Mouse (Mus musculus): ENCODE results near the gene Imp3. TPM values are rescaled to one million over a fixed set of nuclear protein-coding genes. Genes with fewer than 3 reads are reported as not detected.

Imp3 gene
- polyA plus RNA-seq, 1 experiment from 2014 or later = 76.8 TPM

- Histone ChIP-seq H3K9ac (replicated peaks; ENCODE audit: low read depth, low read length) (no peak overlapping the region), H3K4me3 (ENCODE audit: low read depth, low read length) (no peak overlapping the region), H3K9me3 (ENCODE audit: control insufficient read depth, low read depth, low read length) (no peaks in the 10 kb centered on the region), H3K4me1 (ENCODE audit: control insufficient read depth, insufficient read depth, low read length) (no peaks in the 10 kb centered on the region), H3K36me3 (ENCODE audit: control insufficient read depth, insufficient read depth, low read length) (peaks cover 20% of the 10 kb centered on the region), H3K27me3 (ENCODE audit: control insufficient read depth, insufficient read depth, low read length) (no peaks in the 10 kb centered on the region), H3K4me2 (replicated peaks; ENCODE audit: low read depth, low read length) (no peak overlapping the region), H3K27ac (ENCODE audit: low read length) (no peak overlapping the region)
- 79% methylated on average over 9 of the region's 9 CpGs for WGBS
- no peak for ATAC-seq (ENCODE audit: insufficient number of reproducible peaks, insufficient read depth, low FRiP score, low read depth)
Measured at GRCm38 (mm10) chr9:56913991-56914390, 23.3 kb upstream of the Imp3 start.

DNA sequence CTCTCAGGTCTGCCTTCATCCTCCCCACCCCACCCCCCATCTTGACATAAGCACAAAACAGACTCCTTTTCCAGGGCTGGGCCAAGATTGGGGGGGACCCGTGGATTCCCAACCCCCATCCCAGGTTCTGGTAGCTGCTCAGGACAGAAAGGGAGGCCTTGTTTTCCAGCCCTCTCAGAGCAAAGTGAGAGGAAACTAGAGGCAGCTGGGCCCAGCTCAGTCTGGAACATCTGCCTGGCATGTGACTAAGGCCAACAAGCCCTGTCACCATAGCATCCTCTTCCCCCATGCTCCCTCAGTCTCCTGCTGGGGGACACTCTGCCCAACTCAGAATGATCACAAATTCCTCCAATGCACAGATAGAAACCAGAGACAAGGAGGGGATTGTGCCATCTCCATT lies 22.2 kb upstream of the Imp3 start:
- Histone ChIP-seq H3K36me3 (ENCODE audit: control insufficient read depth, insufficient read depth, low read length) (peaks cover 23% of the 10 kb centered on the region), H3K27ac (ENCODE audit: low read length) (no peak overlapping the region)

GRCm38 (mm10) chr9:56915695-56916410 lies 21.4 kb upstream of the Imp3 start:
- H3K36me3 ChIP-seq (ENCODE audit: control insufficient read depth, insufficient read depth, low read length) = peaks cover 24% of the 10 kb centered on the region
- H3K4me3 ChIP-seq (ENCODE audit: low read depth, low read length) = no peak overlapping the region
- H3K4me2 ChIP-seq (replicated peaks; ENCODE audit: low read depth, low read length) = no peak overlapping the region
- 74% methylated on average over 5 of the region's 5 CpGs for WGBS
- no peak overlapping the region for H3K9ac ChIP-seq (replicated peaks; ENCODE audit: low read depth, low read length)
- H3K27me3 ChIP-seq (ENCODE audit: control insufficient read depth, insufficient read depth, low read length) = no peaks in the 10 kb centered on the region
- H3K27ac ChIP-seq (ENCODE audit: low read length) = no peak overlapping the region
- no peaks in the 10 kb centered on the region for H3K4me1 ChIP-seq (ENCODE audit: control insufficient read depth, insufficient read depth, low read length)
- H3K9me3 ChIP-seq (ENCODE audit: control insufficient read depth, low read depth, low read length) = no peaks in the 10 kb centered on the region
- no peak for ATAC-seq (ENCODE audit: insufficient number of reproducible peaks, insufficient read depth, low FRiP score, low read depth)

More for the DNA sequence above, 22.2 kb upstream of the Imp3 start:
- H3K9ac ChIP-seq (replicated peaks; ENCODE audit: low read depth, low read length) = no peak overlapping the region
- no peak overlapping the region for H3K4me3 ChIP-seq (ENCODE audit: low read depth, low read length)
- ATAC-seq (ENCODE audit: insufficient number of reproducible peaks, insufficient read depth, low FRiP score, low read depth) = no peak
- no peaks in the 10 kb centered on the region for H3K9me3 ChIP-seq (ENCODE audit: control insufficient read depth, low read depth, low read length)
- H3K4me2 ChIP-seq (replicated peaks; ENCODE audit: low read depth, low read length) = no peak overlapping the region
- no peaks in the 10 kb centered on the region for H3K4me1 ChIP-seq (ENCODE audit: control insufficient read depth, insufficient read depth, low read length)
- 80% methylated on average over 1 of the region's 1 CpGs for WGBS
- H3K27me3 ChIP-seq (ENCODE audit: control insufficient read depth, insufficient read depth, low read length) = no peaks in the 10 kb centered on the region

- Histone ChIP-seq H3K9ac (replicated peaks; ENCODE audit: low read depth, low read length) (no peak overlapping the region), H3K27me3 (ENCODE audit: control insufficient read depth, insufficient read depth, low read length) (no peaks in the 10 kb centered on the region), H3K9me3 (ENCODE audit: control insufficient read depth, low read depth, low read length) (no peaks in the 10 kb centered on the region), H3K4me1 (ENCODE audit: control insufficient read depth, insufficient read depth, low read length) (no peaks in the 10 kb centered on the region), H3K36me3 (ENCODE audit: control insufficient read depth, insufficient read depth, low read length) (peaks cover 30% of the 10 kb centered on the region), H3K4me3 (ENCODE audit: low read depth, low read length) (no peak overlapping the region), H3K4me2 (replicated peaks; ENCODE audit: low read depth, low read length) (no peak overlapping the region), H3K27ac (ENCODE audit: low read length) (no peak overlapping the region)
- WGBS = 79% methylated on average over 2 of the region's 2 CpGs
- no peak for ATAC-seq (ENCODE audit: insufficient number of reproducible peaks, insufficient read depth, low FRiP score, low read depth)
Measured at GRCm38 (mm10) chr9:56917131-56917530, 20.1 kb upstream of the Imp3 start.

DNA sequence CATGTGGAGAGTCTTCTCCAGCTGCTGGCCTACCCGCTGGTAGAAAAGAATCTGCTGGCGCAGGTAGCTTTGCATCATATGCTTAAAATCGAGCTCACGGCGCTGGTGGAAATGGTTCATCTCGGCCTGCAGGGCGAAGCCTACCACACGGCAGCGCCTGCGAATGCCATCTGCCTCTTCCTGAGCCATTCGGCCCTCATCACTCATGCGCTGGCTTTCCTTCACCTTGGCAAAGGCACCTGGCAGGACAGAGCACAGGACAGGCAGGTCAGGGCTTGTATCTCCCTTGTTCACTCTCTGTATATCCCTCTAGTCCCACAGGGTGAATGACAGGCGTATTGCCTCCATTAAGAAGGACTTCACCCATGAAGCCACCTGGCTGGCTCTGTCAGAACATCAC lies 18.8 kb upstream of the Imp3 start:
- H3K36me3 ChIP-seq (ENCODE audit: control insufficient read depth, insufficient read depth, low read length) = peaks cover 34% of the 10 kb centered on the region
- H3K4me3 ChIP-seq (ENCODE audit: low read depth, low read length) = no peak overlapping the region
- 94% methylated on average over 13 of the region's 13 CpGs for WGBS
- ATAC-seq (ENCODE audit: insufficient number of reproducible peaks, insufficient read depth, low FRiP score, low read depth) = no peak
- H3K9ac ChIP-seq (replicated peaks; ENCODE audit: low read depth, low read length) = no peak overlapping the region
- no peaks in the 10 kb centered on the region for H3K9me3 ChIP-seq (ENCODE audit: control insufficient read depth, low read depth, low read length)
- no peak overlapping the region for H3K27ac ChIP-seq (ENCODE audit: low read length)
- no peaks in the 10 kb centered on the region for H3K27me3 ChIP-seq (ENCODE audit: control insufficient read depth, insufficient read depth, low read length)
- no peak overlapping the region for H3K4me2 ChIP-seq (replicated peaks; ENCODE audit: low read depth, low read length)
- H3K4me1 ChIP-seq (ENCODE audit: control insufficient read depth, insufficient read depth, low read length) = peaks cover 6% of the 10 kb centered on the region

DNA sequence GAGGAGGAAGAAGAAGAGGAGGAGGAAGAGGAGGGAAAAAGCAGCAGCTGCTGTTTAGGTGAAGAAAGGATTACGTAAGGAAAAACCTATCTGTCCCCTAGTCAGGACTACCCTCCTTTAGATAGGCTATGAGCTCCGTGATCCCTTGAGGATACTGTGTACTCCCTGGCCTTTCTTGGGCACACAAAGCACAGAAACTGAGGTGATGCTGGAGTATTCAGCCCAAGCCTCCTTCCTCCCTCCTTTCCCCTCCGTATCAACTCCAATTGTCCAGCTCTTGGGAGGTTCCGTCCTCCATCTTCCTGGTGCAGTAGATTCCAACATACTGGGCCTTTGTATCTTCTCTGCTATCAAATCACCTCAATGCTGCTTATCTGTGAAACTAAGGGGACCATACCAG lies 14.5 kb upstream of the Imp3 start:
- Histone ChIP-seq H3K27ac (ENCODE audit: low read length) (no peak overlapping the region), H3K27me3 (ENCODE audit: control insufficient read depth, insufficient read depth, low read length) (no peaks in the 10 kb centered on the region), H3K9ac (replicated peaks; ENCODE audit: low read depth, low read length) (no peak overlapping the region), H3K4me2 (replicated peaks; ENCODE audit: low read depth, low read length) (no peak overlapping the region), H3K4me1 (ENCODE audit: control insufficient read depth, insufficient read depth, low read length) (peaks cover 38% of the 10 kb centered on the region), H3K9me3 (ENCODE audit: control insufficient read depth, low read depth, low read length) (no peaks in the 10 kb centered on the region), H3K36me3 (ENCODE audit: control insufficient read depth, insufficient read depth, low read length) (peaks cover 22% of the 10 kb centered on the region), H3K4me3 (ENCODE audit: low read depth, low read length) (no peak overlapping the region)
- ATAC-seq (ENCODE audit: insufficient number of reproducible peaks, insufficient read depth, low FRiP score, low read depth) = no peak
- WGBS = 88% methylated on average over 4 of the region's 4 CpGs

DNA sequence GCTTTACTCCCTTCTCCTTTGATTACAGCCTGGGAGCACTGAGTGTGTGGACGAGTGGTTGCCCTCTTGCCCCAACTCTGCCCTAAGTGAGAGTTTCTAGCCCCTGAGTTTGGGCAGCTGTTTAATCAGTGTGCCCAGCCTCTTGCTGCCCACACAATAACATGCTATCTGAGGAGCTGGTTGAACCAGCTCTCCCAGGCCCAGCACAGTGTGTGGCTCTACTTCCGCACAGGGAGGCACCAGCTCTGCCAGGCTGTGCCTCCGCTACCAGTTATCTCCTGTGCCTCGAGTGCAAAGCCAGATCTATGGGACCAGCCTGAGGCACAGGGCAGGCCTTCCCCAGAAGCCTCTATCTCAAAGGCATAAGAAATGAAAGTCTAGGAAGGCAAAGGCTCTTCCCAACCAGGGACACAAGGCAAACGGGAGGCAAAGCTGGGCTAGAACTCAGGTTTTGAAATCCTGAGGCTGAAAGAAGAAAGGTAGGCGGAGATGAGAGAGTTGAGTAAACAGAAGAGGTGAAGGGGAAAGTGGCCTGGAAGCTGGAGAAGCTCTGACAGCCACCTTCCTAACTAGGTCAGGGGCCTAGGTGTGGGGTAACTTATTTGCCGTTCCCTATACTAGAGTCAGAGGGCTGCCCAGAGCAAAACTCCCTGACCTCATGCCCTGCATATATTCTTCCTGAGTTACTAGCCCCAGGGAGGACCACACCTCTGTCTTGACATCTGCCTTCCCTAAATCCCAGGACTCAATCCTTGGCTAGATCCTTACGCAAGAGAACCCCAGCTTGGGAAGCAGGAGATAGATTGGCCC lies 13.2 kb upstream of the Imp3 start:
- Histone ChIP-seq H3K4me3 (ENCODE audit: low read depth, low read length) (peak overlapping the region; percentile 32), H3K36me3 (ENCODE audit: control insufficient read depth, insufficient read depth, low read length) (peaks cover 13% of the 10 kb centered on the region), H3K4me2 (replicated peaks; ENCODE audit: low read depth, low read length) (peak overlapping the region; percentile 89), H3K27ac (ENCODE audit: low read length) (peak overlapping the region; percentile 64; the same call in 1 of the 2 replicates), H3K4me1 (ENCODE audit: control insufficient read depth, insufficient read depth, low read length) (peaks cover 44% of the 10 kb centered on the region), H3K9me3 (ENCODE audit: control insufficient read depth, low read depth, low read length) (no peaks in the 10 kb centered on the region), H3K9ac (replicated peaks; ENCODE audit: low read depth, low read length) (peak overlapping the region; percentile 25), H3K27me3 (ENCODE audit: control insufficient read depth, insufficient read depth, low read length) (no peaks in the 10 kb centered on the region)
- ATAC-seq (ENCODE audit: insufficient number of reproducible peaks, insufficient read depth, low FRiP score, low read depth) = no peak
- WGBS = 45% methylated on average over 8 of the region's 8 CpGs

GRCm38 (mm10) chr9:56924651-56925027 lies 12.6 kb upstream of the Imp3 start:
- Histone ChIP-seq H3K9me3 (ENCODE audit: control insufficient read depth, low read depth, low read length) (no peaks in the 10 kb centered on the region), H3K27ac (ENCODE audit: low read length) (peak overlapping the region; percentile 64; the same call in 1 of the 2 replicates)
- peak; percentile 33; the same call in 1 of the 2 replicates for ATAC-seq (ENCODE audit: insufficient number of reproducible peaks, insufficient read depth, low FRiP score, low read depth)

More at GRCm38 (mm10) chr9:56924651-56925027, 12.6 kb upstream of the Imp3 start:
- peak overlapping the region; percentile 32 for H3K4me3 ChIP-seq (ENCODE audit: low read depth, low read length)
- H3K4me1 ChIP-seq (ENCODE audit: control insufficient read depth, insufficient read depth, low read length) = peaks cover 44% of the 10 kb centered on the region
- H3K27me3 ChIP-seq (ENCODE audit: control insufficient read depth, insufficient read depth, low read length) = no peaks in the 10 kb centered on the region
- H3K4me2 ChIP-seq (replicated peaks; ENCODE audit: low read depth, low read length) = peak overlapping the region; percentile 89
- H3K36me3 ChIP-seq (ENCODE audit: control insufficient read depth, insufficient read depth, low read length) = peaks cover 12% of the 10 kb centered on the region
- peak overlapping the region; percentile 25; the same call in 1 of the 2 replicates for H3K9ac ChIP-seq (replicated peaks; ENCODE audit: low read depth, low read length)
- WGBS = 12% methylated on average over 7 of the region's 7 CpGs

Measured in stomach, embryonic 14.5 days (tissue).